Mouse (Mus musculus) cerebellum, adult 9-11 months (tissue): ENCODE measurements around the gene Kap.
"Not testable (repeated sequence)": the region's sequence is repeated elsewhere in the genome, so short reads cannot be mapped to it uniquely, and the experiment has no call there.

Experiments
- DNase-seq: peaks from one replicate; pipeline ENCODE4 v3.0.0; 2022

The Kap gene

DNA sequence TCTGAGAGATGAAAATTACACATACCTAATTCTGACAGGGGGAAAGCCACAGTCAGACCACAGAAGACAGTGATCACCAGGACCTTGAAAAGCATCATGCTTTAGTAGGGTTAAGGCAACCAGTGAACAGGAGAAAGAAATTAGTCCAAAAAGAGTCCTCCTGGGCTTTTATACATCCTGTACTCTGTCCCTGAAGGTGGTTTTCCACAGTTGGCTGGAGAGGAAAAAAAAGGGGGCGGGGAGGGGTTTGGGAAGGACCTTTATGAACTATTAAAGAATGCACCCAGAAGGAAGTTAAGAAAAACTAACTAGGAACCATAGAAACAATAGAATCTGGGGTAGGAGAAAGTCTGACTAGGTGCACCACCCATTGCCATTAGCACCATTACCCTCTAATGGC, at the start of gene Kap:
TSS of gene Kap (minus strand) at position 237 of the 400 bp plus-strand sequence.
- DNase-seq: no peak

DNA sequence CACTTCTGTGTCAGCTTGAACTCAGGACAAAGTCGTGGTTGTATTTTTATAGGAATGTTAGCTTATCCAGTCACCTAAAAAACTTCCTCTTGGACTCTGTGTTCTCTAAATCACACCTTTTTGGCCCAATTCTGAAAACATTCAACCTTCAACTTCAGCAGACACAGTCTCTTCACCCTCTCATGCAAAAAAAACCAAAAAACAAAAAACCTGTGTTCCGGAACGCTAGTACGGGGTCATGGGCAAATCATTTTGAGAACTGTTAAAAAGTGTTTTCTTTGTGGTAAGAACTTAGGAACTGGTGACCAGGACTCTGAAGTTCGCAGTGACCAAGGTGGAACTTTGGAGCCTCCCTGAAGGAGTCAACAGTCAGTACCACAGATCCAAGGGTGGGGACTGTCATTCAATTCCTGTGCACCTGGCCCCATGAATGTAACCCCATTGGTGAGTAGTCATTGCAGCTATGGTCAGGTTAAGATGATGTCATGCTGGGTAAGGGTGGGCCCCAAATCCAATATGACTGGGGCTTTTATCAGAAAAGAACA, 32.4 kb upstream of the Kap start:
- DNase-seq: no peak

DNA sequence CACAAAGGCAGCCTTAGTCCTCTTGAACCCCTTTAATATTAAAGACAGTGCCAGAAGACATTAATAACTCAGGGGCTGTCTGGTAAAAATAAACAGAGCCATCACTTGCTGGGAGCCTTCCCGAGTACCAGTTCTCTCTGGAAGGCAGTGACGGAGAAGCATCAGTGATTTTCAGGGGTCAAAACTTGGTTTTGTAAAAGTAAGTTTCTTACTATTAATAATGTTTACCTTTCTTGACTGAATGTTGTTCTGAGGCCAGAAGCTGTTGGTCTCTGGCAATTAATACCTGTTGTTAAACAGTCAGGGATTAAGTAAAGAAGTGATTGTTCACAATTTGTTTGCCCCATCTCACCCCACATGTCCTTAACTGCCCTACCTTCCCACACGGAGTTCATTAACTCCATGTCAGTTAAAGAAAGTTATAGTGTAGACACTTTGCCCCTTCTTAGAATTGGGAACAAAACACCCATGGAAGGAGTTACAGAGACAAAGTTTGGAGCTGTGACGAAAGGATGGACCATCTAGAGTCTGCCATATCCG, 30.0 kb upstream of the Kap start:
- DNase-seq: no peak

DNA sequence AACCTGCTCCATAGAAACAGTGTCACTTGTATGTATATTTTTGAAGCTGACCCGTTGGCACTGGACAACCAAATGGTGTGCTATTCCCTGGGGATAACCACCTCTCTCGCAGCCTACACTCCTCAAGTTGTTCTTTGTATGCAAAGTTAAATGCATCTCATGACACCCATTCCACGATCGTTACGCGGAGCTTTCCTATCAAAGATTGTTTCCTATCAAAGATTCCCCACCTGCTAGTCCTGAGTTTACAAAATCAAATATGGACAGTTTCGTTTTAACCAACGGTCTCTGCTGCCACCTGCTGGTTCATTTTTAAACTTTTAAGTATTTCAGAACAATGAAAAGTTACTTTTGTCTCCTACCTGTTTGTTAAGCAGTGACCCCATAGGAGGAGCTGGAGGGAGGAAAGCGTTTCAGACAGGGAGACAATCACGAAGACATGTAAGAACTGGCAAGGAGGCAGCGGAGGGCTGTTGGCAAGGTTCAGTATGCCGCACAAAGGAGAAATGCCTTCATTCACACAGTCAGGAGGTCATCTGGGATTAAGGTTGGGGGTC, 22.4 kb upstream of the Kap start:
- DNase-seq: no peak

DNA sequence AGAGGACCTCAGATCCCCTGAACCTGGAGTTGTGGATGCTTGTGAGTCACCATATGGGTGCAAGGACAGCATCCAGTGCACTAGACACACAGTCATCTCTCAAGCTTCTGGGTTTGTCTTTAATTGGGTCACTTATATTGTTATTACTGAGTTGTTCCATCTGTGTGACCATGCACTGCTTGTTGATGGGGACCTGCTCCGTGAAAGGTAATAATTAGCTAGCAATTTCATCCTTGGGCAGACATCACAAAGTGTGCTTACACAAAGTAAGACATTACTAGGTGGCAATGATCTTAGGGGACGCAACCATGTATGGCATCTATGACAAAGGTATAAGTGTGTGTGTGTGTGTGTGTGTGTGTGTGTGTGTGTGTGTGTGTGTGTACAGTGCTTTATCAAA, 19.1 kb upstream of the Kap start:
- DNase-seq: no peak

DNA sequence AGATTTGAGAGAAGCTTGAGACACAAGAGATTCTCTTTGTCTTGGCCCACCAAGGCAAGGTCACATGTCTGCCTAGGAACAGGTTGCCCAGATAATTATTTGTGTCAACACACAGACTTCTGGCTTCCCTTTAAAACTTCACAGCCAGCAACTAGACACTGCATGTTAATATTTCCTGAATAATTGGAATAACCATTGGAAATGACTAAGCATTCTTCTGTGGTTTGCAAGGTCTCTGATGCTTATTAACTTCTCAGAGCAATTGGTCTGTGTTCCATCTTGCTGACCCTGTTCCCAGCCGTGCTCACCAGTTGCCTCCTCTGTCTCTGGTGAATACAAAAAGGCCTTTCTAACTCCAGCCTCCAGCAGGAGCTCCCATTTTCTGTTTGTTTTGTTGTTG, 17.6 kb upstream of the Kap start:
- DNase-seq: no peak

DNA sequence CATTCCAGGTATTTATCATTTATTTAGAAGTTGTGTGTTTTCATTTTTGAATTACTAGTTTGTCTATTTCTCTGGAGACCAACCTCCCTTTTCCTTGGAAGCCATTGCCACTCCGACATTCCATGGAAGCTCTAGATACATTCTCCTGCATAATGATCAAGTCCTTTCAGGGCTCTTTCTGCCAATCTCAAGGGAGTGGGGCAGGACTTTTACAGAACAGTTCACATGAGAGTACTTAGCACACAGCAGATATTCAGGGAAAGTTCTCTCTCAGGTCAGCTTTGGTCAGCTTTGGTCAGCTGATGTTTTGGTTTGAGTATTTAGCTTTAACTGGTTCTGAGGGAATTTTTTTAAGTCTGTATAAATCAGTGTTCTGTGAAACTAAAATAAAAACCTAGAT, 14.8 kb upstream of the Kap start:
- DNase-seq: no peak

DNA sequence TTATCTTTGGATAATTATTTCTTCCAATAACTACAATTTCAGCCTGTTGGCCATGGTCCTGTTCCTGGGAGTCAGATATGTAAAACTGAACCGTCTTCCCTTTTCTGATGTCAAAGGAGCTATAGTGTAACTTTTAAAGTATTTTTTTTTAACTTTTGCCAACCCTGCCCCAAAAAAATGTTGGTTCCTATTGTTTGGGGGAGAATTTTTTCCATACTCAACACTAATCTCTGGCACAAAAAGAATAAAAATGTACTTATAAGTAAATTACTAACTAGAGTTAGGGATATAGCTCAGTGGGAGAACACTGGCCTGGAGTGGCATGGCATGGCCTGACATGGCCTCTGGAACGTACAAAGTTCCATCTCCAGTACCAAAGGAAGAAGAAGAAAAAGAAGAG, 2.3 kb upstream of the Kap start:
- no peak for DNase-seq

DNA sequence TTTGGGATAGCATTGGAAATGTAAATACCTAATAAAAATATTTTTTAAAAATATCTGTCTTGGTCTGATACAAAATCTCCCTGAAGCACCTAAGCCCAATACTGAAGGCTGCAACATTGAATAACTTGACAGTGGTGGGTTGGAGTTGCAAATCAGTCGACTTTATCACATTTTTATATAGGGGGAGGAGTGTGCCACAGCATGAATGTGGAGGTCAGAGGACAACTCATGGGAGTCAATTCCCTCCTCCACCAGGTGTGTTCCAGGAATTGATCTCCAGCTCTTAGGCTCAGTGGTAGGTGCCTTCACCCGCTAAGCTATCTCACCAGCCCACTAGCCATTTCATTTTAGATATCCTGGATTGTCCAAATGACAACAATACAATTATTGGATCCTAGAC, 4.2 kb downstream of the Kap start:
- DNase-seq: no peak

DNA sequence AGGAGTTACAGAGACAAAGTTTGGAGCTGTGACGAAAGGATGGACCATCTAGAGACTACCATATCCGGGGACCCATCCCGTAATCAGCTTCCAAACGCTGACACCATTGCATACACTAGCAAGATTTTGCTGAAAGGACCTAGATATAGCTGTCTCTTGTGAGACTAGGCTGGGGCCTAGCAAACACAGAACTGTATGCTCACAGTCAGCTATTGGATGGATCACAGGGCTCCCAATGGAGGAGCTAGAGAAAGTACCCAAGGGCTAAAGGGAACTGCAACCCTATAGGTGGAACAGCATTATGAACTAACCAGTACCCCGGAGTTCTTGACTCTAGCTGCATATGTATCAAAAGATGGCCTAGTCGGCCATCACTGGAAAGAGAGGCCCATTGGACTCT, 4.7 kb downstream of the Kap start:
- DNase-seq: not testable (repeated sequence)

DNA sequence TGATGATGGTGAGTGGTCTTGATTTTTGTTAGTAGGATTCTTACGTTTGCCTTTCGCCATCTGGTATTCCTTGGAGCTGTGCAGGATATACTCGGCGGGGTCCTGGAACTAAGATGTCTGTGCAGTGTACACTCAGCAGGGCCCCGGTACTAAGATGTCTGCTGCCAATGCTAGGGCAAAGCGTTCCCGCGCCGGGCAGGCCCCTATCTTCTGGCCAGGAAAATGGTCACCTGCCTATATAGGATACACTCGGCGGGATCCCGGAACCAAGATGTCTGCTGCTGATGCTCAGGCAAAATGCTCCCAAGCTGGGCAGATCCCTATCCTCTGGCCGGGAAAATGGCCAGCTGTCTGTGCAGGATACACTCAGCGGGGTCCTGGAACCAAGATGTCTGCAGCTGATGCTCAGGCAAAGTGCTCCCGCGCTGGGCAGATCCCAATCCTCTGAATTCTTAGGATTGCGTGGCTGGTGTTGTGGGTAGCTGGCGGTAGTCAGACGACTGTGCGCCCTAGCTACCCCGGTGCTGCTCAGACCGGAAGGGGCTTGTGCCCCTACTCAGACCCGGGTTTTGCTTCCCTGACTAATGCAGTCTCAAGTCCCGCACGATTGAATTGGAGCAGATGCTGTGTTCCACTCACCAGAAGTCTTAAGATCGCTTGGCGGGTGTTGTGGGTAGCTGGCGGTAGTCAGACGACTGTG, 15.1 kb downstream of the Kap start:
- DNase-seq: not testable (repeated sequence)

DNA sequence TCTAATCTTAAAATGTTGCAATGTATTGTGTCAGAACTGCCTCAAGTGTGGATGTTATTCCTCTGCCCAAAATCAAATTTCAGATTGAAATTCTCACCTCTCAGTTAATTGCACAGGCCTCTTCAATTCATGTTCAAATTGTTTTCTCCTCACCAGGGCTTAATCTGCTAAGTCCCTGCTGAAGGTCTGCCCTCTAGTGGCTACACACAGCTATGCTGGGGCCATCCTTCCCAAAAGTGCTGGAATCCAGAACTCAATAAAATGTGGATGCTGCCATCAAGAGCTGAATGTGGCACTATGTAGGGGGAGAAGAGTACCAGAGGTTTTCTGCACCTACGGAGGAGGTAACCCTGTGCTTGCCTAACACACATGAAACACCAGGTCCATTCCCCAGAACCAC, 41.2 kb downstream of the Kap start:
- no peak for DNase-seq
